Mouse (Mus musculus): ENCODE measurements around the gene L3mbtl4.

Gene L3mbtl4

GRCm38 (mm10) chr17:68640187-68640586, 366.6 kb downstream of the L3mbtl4 start:
- DNase-seq (ENCODE audit: low spot score in 2 of 2), result no peak

GRCm38 (mm10) chr17:68642521-68643088, 369.0 kb downstream of the L3mbtl4 start:
- DNase-seq (ENCODE audit: low spot score in 2 of 2), result no peak

- no peak for DNase-seq (ENCODE audit: low spot score in 2 of 2)
Measured at GRCm38 (mm10) chr17:68666528-68666927, 392.9 kb downstream of the L3mbtl4 start.

- DNase-seq (ENCODE audit: low spot score in 2 of 2), result no peak
Measured at GRCm38 (mm10) chr17:68672088-68672504, 398.5 kb downstream of the L3mbtl4 start.

DNA sequence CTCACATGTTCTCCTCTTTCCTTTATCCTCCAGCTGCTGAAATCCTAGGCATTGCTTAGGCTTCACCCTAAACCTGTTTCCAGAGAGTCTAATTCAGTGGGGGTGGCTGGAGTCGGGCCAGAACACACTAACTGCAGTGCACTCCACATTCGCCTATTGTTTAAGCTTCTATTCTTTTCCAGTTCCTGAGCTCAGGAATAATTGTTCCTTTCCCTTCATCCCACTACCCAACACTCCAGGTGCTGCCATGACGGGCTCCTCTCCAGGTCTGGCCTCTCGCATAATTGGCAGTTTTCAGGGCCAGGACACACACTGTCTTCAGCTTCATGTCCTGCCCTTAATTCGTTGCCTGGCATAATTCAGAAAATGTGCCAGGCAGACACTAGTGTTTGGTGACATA, 437.1 kb downstream of the L3mbtl4 start:
- no peak for DNase-seq (ENCODE audit: low spot score in 2 of 2)

- no peak for DNase-seq (ENCODE audit: low spot score in 2 of 2)
Measured at GRCm38 (mm10) chr17:68711350-68711749, 437.8 kb downstream of the L3mbtl4 start.

GRCm38 (mm10) chr17:68748296-68748695, 474.7 kb downstream of the L3mbtl4 start:
- DNase-seq (ENCODE audit: low spot score in 2 of 2), result no peak

DNA sequence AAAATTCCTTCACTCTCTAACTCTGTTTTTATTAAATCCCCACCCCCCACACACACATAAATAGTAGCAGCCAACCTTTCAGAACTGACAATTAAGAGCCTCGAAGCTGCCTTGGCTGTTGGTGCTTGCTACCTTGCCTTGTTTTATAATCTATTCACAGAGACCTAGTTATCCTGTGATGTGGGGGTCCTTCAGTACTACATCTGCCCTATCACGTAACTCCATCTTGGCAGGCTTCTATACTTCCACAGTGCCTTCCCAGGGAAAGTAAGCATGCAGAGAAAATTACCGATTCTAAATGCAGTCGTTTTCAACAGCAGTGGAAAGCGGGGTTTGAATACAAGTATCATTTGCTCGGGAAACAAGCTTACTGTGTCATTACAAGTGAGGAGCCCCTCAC, 476.9 kb downstream of the L3mbtl4 start:
- no peak for DNase-seq (ENCODE audit: low spot score in 2 of 2)

DNA sequence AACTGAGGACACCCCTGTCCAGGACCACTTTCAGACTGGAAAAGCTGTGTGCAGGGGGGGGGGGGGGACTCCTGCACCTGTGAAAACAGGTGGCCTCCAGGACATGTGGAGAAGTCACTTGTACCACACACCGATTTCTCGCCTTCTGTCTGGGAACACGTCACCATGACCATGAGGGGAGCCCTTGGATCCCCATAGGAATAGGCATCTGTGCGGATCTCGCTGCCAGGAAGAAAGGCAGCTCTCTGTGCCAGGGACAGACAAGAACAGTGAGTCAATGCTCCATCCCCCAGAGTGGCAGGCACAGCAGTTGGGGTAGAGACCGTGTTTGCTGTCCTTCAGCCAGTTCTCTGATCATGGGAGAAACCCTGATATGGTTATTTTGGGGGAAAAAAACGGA, 479.5 kb downstream of the L3mbtl4 start:
- no peak for DNase-seq (ENCODE audit: low spot score in 2 of 2)

DNA sequence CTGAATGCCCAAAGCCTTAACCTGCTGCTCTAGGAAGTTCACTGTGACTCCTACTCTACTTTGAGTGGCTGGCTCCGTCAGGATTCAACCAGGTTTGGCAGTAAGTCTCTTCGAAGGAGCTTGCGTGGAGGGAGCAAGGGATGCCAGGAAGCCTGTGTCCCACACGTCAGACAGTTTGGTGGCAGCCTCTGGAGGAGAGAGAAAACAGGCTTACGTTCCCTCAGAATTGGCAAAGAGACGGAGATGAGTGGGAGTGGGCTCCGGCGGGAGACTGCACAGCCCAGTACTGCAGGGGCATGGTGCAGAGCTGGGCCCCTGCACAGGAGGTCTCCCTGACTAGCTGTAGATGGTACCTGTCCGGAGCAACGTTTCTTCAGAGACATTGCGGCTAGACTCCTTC, 481.2 kb downstream of the L3mbtl4 start:
- DNase-seq (ENCODE audit: low spot score in 2 of 2), result no peak

- DNase-seq (ENCODE audit: low spot score in 2 of 2), result no peak
Measured at GRCm38 (mm10) chr17:68758428-68758827, 484.8 kb downstream of the L3mbtl4 start.

- no peak for DNase-seq (ENCODE audit: low spot score in 2 of 2)
Measured at GRCm38 (mm10) chr17:68758936-68759335, 485.3 kb downstream of the L3mbtl4 start.

DNA sequence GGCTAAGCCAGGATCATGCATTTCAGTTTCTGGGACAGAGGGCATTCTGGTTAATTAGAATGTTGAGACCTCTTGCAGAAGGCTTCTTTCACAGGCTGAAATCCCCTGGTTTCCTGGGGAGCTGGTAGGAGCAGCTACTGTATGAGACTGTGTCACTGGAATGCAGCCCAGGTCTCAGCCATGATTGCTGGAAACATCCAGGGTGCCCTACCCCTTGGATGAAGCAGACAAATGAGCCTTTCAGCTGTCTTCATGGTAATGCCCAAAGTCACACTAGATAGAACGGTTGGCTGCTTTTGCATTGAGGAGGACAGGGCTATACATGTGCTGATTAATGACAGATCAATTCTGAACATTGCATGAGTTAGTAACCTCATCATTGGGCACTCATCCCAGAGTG, 486.4 kb downstream of the L3mbtl4 start:
- DNase-seq (ENCODE audit: low spot score in 2 of 2), result no peak

- no peak for DNase-seq (ENCODE audit: low spot score in 2 of 2)
Measured at GRCm38 (mm10) chr17:68764329-68764880, 490.8 kb downstream of the L3mbtl4 start.

DNA sequence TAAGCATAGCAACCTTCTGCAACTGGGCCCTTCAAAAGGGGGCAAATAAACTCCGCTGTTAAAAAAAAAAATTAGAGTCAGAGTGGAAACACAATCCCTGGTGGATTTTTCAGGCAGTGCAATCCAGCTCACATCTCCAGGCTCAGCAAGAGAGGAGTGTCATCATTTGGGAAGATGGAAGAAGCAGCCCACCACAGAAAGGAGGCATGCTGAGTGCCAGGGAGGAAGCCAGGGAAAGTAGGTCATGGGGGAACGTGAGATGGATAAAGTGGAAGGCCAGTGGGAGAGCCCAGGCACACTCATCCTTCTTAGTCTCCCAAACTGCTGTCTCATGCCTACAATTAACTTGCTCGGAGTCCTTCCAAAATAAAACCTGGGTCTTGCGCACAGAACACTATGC, 496.0 kb downstream of the L3mbtl4 start:
- no peak for DNase-seq (ENCODE audit: low spot score in 2 of 2)

GRCm38 (mm10) chr17:68771046-68771750, 497.6 kb downstream of the L3mbtl4 start:
- DNase-seq (ENCODE audit: low spot score in 2 of 2), result no peak

DNA sequence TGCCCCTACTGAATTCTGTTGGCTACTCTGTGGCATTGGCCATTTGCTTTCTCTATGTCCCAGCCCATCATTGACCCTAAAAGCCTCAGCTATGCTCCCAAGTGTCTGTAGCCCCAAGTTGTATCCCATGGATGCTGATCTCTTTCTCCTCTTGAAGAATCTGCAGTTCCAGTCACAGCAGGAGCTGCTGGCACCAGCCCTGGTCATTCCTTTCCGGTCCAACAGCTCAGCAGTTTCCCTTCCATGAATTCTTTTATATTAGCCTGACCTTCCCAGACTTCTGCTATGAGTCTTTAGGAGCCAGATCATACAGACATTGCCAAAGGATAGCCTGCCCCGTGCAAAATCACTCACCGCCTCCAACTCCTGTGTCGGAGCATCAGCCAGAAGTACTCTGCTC, 520.1 kb downstream of the L3mbtl4 start:
- no peak for DNase-seq (ENCODE audit: low spot score in 2 of 2)

DNA sequence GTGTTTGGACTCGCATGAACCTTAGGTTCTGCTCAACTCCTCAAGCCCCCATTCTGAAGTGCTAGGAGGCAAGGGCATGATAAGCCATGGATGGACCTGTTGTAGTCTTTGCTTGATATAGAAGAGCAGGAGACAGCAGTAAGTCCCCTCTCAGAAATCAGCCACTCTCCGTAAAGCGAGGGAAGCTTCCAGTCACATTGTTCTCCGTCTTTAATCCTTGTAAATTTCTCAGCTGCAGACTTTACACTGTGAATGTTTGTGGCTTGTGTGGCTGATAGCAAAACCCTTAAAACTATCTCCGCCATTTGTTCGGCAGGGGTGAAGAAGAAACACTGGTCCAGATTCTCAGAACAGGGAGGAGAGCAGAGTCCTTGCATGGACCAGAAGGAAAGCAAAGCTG, 552.7 kb downstream of the L3mbtl4 start, which contains the start of gene Tmem200c:
Gene Tmem200c (plus strand): TSS at position 301 of the 400 bp plus-strand sequence.
- no peak for DNase-seq (ENCODE audit: low spot score in 2 of 2)

All from spleen, postnatal 4 days (tissue).